Mouse (Mus musculus) intestine, postnatal 0 days (tissue): ENCODE data around the gene Map2k5. TPM values are rescaled to one million over a fixed set of nuclear protein-coding genes. Genes with fewer than 3 reads are reported as not detected.

Experiments
- ATAC-seq: fragments of 200-750 bp; cut with Nextera tagmentation; 2 replicates; pipeline ENCODE4 v1.8.0; 2017; ENCODE audit warnings: mild to moderate bottlenecking, moderate TSS enrichment, moderate library complexity
- H3K27ac ChIP-seq: fragments of 300-500 bp; sonication (generic); 2 replicates; pipeline ENCODE4 v1.5.1; 2014; ENCODE audit warnings: mild to moderate bottlenecking, low read depth, low read length, moderate library complexity
- H3K27me3 ChIP-seq: fragments of 300-500 bp; sonication (generic); replicated peaks from 2 replicates; pipeline ENCODE4 v1.6.1; 2014; ENCODE audit warnings: low read length, mixed read lengths; ENCODE audit not compliant: control insufficient read depth, insufficient read depth
- H3K36me3 ChIP-seq: fragments of 300-500 bp; sonication (generic); 2 replicates; pipeline ENCODE4 v1.6.1; 2014; ENCODE audit warnings: mild to moderate bottlenecking, moderate library complexity; ENCODE audit not compliant: control insufficient read depth, insufficient read depth
- H3K4me1 ChIP-seq: fragments of 300-500 bp; sonication (generic); replicated peaks from 2 replicates; pipeline ENCODE4 v1.6.1; 2014; ENCODE audit warnings: antibody characterized with exemption, low read length, mixed read lengths; ENCODE audit not compliant: control insufficient read depth, insufficient read depth
- H3K4me2 ChIP-seq: fragments of 300-500 bp; sonication (generic); replicated peaks from 2 replicates; pipeline ENCODE4 v1.6.1; 2014; ENCODE audit warnings: low read depth, mild to moderate bottlenecking, moderate library complexity
- H3K4me3 ChIP-seq: fragments of 300-500 bp; sonication (generic); 2 replicates; pipeline ENCODE4 v1.5.1; 2014; ENCODE audit warnings: low read depth, low read length
- H3K9ac ChIP-seq: fragments of 300-500 bp; sonication (generic); 2 replicates; pipeline ENCODE4 v1.6.1; 2014; ENCODE audit warnings: mild to moderate bottlenecking, low read depth, low read length
- H3K9me3 ChIP-seq: fragments of 300-500 bp; sonication (generic); 2 replicates; pipeline ENCODE4 v1.6.1; 2016; ENCODE audit warnings: mixed run types; ENCODE audit not compliant: control insufficient read depth
- CTCF ChIP-seq: sonication (generic); IDR thresholded peaks from 2 replicates; pipeline ENCODE4 v1.5.1; 2016; ENCODE audit warnings: low read depth, mild to moderate bottlenecking, control low read depth, antibody characterized with exemption, moderate library complexity
- WGBS: fragments of 180-500 bp; shearing (Covaris S2); extraction: QIAGEN DNeasy Blood & Tissue Kit; methylation state at CpG from one replicate; pipeline ENCODE4 v1.1.7; 2014; 5-methylcytosine and 5-hydroxymethylcytosine counted together
- polyA plus RNA-seq: library from polyadenylated mRNA; unstranded; fragments of >200 nt; fragmentation: Nextera tagmentation; extraction: Ambion mirVana; gene quantifications from 2 replicates; pipeline ENCODE4 v1.2.1, GENCODE M21; 2015

The Map2k5 gene
- polyA plus RNA-seq, 1 experiment from 2014 or later: 13.8 TPM

DNA sequence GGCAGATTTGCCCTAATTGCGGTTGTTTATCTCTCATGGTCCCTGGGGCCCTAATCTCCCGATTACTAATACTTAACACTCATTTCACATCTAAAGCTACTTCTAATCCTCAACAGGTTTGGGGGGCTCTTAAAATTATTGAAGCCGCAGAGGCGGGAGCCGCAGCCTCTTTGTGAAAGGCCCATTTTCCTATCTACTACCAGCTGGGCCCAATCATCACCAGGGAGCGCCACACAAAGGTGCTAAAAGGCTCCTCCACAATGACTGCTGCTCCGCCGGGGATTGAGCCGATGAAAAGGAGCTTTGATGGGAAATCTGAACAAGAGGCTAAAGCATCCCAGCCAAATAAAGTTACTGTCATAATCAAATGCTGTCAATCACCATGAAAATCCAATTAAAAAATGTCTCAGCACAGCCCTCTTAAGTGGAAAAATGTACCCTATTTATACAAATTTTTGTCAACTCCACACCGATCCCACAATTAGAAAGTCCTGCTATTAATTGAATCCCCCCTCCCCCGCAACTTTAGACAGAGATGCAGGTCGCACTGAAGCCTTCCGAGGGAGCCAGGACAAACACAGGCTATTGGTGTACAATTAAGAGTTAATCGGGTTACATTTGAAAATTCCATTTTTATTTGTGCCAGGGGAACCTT lies 195.3 kb downstream of the Map2k5 start:
- Histone ChIP-seq H3K27me3 (no peaks in the 10 kb centered on the region), H3K4me1 (peaks cover 4% of the 10 kb centered on the region), H3K36me3 (peaks cover 4% of the 10 kb centered on the region; the same call in 1 of the 2 replicates), H3K9me3 (no peaks in the 10 kb centered on the region), H3K9ac (no peak overlapping the region), H3K4me2 (no peak overlapping the region), H3K4me3 (no peak overlapping the region), H3K27ac (no peak overlapping the region)
- TF ChIP-seq CTCF: no peak
- ATAC-seq: no peak
- WGBS: 73% methylated on average over 14 of the region's 14 CpGs

DNA sequence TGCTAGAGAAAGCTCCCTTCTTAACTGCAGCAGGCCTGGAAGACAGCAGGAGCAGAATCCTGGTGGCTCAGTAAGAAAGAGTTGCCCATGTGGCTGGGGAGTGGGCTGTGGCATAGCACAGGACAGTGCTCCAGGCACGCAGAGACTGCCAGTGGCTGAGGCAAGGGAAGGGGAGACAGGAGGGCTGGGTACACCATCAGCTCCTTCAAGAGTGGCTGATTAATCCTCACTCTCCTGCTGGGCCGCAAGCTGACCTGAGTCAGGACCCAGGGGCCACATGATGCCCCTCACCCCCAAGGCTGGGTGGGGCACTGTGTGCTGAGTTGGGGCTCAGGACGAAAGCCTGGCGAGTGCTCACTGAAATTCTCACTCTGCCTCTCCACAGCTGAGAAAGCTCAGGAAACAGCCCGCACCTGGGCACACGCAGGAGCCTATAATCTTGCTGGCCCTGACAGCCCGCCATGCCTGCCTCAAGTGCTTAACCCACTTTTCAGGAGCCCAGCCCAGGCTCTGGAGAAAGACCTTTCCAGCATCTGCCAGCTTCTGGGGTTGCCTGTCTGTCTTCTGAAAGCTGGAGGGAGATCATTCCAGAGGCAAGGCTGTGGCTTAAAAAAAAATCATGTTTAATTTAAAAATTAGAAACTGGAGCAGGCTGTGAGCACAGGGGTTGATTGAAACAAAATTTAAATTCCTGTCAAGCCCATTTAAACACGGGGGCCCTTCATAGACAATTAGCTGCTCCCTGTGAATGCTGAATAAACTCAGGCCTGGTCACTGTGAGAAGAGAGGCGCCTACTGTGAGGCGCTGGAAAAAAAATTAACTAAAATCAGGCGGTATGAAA lies 196.1 kb downstream of the Map2k5 start:
- TF ChIP-seq CTCF: no peak
- no peak overlapping the region for H3K27ac ChIP-seq
- peaks cover 4% of the 10 kb centered on the region; the same call in 1 of the 2 replicates for H3K4me1 ChIP-seq
- 80% methylated on average over 11 of the region's 11 CpGs for WGBS
- no peak overlapping the region for H3K4me2 ChIP-seq
- no peaks in the 10 kb centered on the region for H3K27me3 ChIP-seq
- no peaks in the 10 kb centered on the region for H3K9me3 ChIP-seq
- ATAC-seq: no peak
- no peak overlapping the region for H3K9ac ChIP-seq
- H3K36me3 ChIP-seq: peaks cover 4% of the 10 kb centered on the region; the same call in 1 of the 2 replicates
- no peak overlapping the region for H3K4me3 ChIP-seq

DNA sequence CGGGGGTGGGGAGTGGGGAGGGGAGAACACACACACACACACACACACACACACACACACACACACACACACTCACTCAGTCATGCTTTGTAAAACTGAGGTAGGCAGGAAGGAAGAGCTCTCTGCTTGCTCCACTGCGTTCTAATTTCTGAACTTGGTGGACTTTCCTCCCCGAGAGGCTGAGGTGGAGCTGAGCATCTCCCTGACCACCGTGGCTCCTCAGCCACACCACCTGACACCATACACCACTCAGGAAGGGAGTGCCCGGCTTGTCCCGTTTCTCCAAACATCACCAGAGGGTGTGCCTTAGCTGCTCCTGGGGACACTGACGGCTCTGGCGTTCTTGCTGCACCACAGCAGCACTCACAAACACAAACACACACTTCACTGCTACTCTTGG lies 199.4 kb downstream of the Map2k5 start:
- Histone ChIP-seq H3K27me3 (no peaks in the 10 kb centered on the region), H3K9ac (no peak overlapping the region), H3K9me3 (no peaks in the 10 kb centered on the region), H3K4me3 (no peak overlapping the region), H3K27ac (no peak overlapping the region), H3K36me3 (peaks cover 10% of the 10 kb centered on the region; the same call in 1 of the 2 replicates), H3K4me1 (no peaks in the 10 kb centered on the region; the same call in 1 of the 2 replicates), H3K4me2 (no peak overlapping the region)
- 69% methylated on average over 8 of the region's 8 CpGs for WGBS
- TF ChIP-seq CTCF: no peak
- no peak for ATAC-seq

GRCm38 (mm10) chr9:63174001-63174721 lies 203.5 kb downstream of the Map2k5 start:
- Histone ChIP-seq H3K27ac (no peak overlapping the region), H3K4me1 (no peaks in the 10 kb centered on the region), H3K9ac (no peak overlapping the region), H3K36me3 (peaks cover 9% of the 10 kb centered on the region; the same call in 1 of the 2 replicates), H3K9me3 (no peaks in the 10 kb centered on the region), H3K27me3 (no peaks in the 10 kb centered on the region), H3K4me3 (no peak overlapping the region), H3K4me2 (no peak overlapping the region)
- no peak for TF ChIP-seq CTCF
- 88% methylated on average over 8 of the region's 8 CpGs for WGBS
- ATAC-seq: no peak

DNA sequence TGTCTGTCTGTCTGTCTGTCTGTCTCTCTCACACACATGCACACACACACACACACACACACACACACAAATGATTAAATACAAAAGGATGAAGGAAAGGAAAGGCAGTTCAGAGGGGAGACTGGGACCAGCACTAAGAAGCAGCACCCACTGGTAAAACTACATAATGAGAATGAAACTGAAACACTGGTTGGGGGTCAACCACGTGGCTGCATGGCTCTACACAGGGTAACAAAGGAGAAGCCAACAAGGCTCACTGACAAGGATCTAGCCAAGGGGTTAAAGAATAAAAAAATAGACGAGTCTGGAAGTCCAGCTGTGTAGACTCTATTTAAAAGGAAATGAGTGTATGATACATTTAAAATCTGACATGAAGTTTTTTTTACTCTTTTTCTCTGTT lies 205.8 kb downstream of the Map2k5 start:
- H3K9me3 ChIP-seq: no peaks in the 10 kb centered on the region
- peaks cover 9% of the 10 kb centered on the region; the same call in 1 of the 2 replicates for H3K36me3 ChIP-seq
- no peaks in the 10 kb centered on the region for H3K4me1 ChIP-seq
- no peak overlapping the region for H3K9ac ChIP-seq
- no peaks in the 10 kb centered on the region for H3K27me3 ChIP-seq
- H3K4me3 ChIP-seq: no peak overlapping the region
- TF ChIP-seq CTCF: no peak
- no peak for ATAC-seq
- no peak overlapping the region for H3K27ac ChIP-seq
- no peak overlapping the region for H3K4me2 ChIP-seq
- WGBS: 51% methylated on average over 2 of the region's 2 CpGs

- H3K9ac ChIP-seq: no peak overlapping the region
- no peak for ATAC-seq
- H3K4me3 ChIP-seq: no peak overlapping the region
- WGBS: 83% methylated on average over 1 of the region's 1 CpGs
- H3K27ac ChIP-seq: no peak overlapping the region
- no peak overlapping the region for H3K4me2 ChIP-seq
- H3K36me3 ChIP-seq: peaks cover 3% of the 10 kb centered on the region; the same call in 1 of the 2 replicates
- H3K9me3 ChIP-seq: no peaks in the 10 kb centered on the region
- no peaks in the 10 kb centered on the region for H3K27me3 ChIP-seq
- no peak for TF ChIP-seq CTCF
- H3K4me1 ChIP-seq: no peaks in the 10 kb centered on the region
These were observed 208.6 kb downstream of the Map2k5 start for GRCm38 (mm10) chr9:63169127-63169526.
